Mouse (Mus musculus) layer of hippocampus, postnatal 14 days (tissue): ENCODE data around the gene Foxd1. TPM values are rescaled to one million over a fixed set of nuclear protein-coding genes. Genes with fewer than 3 reads are reported as not detected.

Experiments used
- DNase-seq, 2 experiments: peaks; one replicate each; pipeline ENCODE4 v3.0.0; 2021 to 2022; ENCODE audit warnings: low spot score in 2 of 2, mixed read lengths in 1 of 2
- total RNA-seq, 2 experiments: library from RNA; stranded (reverse); gene quantifications; 2 replicates each; pipeline ENCODE4 v1.2.3; 2021

The Foxd1 gene
- total RNA-seq, 2 experiments from 2014 or later, result 1.1 to 1.4 TPM

DNA sequence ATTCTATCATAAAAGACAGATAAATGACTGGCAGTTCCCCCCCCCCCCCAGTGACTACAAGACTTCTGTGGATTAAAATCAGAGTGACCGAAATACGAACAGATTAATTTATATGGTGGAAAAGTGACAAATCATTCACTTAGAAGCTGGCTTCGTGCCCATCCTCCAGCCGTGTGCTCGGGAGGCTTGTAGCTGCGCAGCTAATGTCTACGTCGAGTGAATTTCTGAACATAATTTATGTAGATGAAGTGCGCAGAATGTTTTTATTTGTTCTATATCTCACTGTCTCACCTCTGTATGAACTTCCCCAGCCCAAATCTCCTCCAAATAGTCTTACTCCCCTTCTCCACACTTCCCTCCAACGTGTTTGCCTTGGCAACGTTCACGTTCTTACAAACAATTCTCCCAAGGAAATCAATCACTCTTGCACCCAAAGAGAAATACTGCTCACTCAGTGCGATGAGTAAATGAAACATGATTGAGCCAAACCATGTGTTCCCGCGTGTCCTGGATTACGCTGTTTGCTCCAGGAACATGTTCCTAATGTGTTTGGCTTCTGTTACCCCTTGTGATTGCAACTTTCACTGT, 30.0 kb downstream of the Foxd1 start:
- DNase-seq, result no peak

GRCm38 (mm10) chr13:98385877-98386276, 31.8 kb downstream of the Foxd1 start:
- DNase-seq, result no peak

DNA sequence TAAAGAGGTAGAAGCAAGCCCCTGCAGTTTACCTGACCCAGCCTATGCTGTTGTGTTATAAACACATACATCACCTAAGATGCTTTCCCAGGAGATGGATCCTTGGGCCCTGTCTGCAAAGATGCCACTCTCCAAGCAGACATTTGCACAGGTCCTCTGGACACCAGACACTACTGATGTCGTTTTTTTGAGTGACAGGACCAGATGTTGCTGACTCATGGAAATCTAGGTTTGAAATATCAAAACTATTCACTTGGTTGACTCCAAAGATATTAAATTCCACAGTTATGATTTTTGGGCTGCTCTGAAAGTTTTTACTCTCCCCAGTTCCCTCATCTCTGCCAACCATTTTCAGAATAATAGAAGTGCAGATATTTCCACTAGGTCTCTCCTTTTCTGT, 35.0 kb downstream of the Foxd1 start:
- no peak for DNase-seq

- no peak for DNase-seq
Observed at GRCm38 (mm10) chr13:98390363-98390762, 36.3 kb downstream of the Foxd1 start.

DNA sequence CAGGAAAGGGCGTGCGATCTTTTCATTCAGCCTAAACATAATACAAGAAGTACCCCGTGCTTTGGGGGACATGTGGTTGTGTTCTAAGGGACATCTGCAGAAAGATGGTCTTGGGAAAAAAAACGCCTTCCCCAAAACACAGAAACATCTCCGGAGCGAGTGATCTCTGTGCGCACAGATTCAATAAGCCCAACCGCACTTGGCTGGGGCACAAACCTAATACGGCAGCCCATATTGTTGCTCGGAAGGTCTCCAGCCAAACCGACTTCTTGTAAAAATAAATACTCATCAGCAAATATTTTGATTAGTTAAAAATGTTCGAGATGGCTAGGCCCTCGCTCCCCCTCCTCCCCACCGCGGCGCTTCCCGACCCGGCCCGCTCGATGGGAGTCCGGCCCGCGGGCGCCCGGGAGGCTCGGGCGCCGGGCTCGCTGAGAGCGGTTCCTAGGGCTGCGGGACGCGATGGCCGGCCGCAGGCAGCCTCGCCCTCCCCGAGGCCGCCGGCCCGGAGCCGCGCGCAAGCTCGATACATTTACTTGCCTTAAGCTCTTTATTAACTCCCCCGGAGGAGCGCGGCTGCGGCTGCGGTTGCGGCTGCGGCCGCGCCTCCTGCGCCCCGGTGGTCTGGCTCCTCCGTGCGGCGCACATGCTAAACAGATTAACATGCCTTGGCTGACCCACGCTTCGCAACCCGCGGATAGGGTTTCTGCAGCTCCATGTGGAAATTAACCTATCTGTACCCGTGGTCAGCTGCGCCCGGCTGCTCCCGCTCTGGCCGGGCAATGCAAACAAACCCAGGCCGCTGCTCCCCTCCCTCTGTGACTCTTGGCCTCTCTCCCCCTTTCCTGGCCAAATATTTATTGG, 37.0 kb downstream of the Foxd1 start:
- no peak for DNase-seq

DNA sequence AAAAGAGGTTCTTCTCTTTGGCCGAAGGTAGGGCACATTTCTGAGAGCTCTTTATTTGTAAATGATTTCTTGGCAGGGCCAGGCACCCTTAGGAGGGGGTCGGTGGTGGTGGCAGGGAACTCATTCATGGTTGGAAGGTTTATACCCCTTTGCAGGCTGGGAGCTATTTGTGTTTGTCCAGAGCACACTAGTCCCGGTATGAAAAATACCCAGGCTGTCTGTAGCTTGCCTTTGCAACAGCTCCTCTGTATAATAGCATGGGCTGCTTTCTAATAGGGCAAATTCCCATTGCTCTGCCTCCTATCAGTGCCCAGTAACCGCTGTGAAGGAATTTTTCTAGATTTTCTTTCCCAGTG, 37.6 kb downstream of the Foxd1 start:
- DNase-seq, result no peak

- no peak for DNase-seq
Observed at GRCm38 (mm10) chr13:98392031-98392430, 38.0 kb downstream of the Foxd1 start.

DNA sequence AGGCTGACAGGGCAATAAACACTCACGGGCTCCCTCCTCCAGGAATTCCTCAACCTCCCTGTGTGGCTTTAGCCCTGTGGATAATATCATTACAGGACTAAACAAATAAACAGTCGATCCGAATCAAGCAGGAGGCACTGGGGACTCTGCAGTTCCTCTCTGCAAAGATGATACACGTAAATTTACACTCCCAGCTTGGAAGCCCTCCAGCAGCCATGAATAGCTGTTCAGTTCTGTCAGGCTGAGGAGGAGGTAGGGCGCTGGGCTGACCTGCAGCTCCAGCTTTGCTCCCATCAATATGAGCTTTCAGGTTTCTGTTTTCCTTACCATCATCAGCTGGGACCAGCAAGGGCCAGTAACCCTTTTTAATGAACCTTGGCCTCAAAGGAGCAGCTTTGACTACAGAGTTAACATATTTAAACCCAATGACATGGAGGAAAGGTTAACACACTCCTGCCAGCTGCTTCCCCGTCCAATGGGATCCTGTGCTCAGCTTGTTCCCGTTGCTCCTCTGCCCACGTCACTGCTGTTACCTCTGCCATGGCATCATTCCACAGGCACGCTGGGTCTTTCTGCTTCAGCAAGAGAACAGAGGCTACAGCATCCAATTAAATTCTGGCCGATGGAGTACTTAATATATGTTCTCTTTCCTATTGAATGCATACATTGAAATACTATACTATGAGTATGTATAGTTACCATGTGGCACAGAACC, 39.5 kb downstream of the Foxd1 start:
- DNase-seq, result peak; percentile 36

Other genes starting within 250 kb of the Foxd1 start
- 10 to 100 TPM; 90.3 to 96.4 TPM for gene Arhgef28, start 147.8 kb upstream of the Foxd1 start, total RNA-seq
- gene Utp15, start 91.2 kb upstream of the Foxd1 start, total RNA-seq, result 10 to 100 TPM; 17.8 to 19.2 TPM
- 10 to 100 TPM; 48.6 to 49.0 TPM for gene Ankra2, start 91.2 kb upstream of the Foxd1 start, total RNA-seq
- not detected for gene Gm21976, start 74.4 kb upstream of the Foxd1 start, total RNA-seq
- 100 to 1,000 TPM; 209 to 232 TPM for gene Btf3, start 37.2 kb upstream of the Foxd1 start, total RNA-seq
- gene Gm10320, start 137.8 kb downstream of the Foxd1 start, total RNA-seq, result not detected